In genomic region chr2:27480367-27480766, GRCm38 (mm10) we compare ENCODE assay signal across 19 mouse cellular contexts. TPM values are rescaled to one million over a fixed set of nuclear protein-coding genes. Genes with fewer than 3 reads are reported as not detected.
DNase-seq lines count a peak whose midpoint lies in the region; ATAC-seq and TF ChIP-seq lines count a peak whose summit lies in the region.
"Had no signal": no experiment of that assay in that cellular context is flagged by ENCODE, and none has a peak within 500 bp of the region (broad histone marks: within the 10 kb centered on the region; RNA-seq: fewer than 3 reads in every experiment).

No protein-coding gene starts in this region.

- no peak for TF ChIP-seq POLR2A in CH12.LX (IDR thresholded peaks at IDR 0.05; ENCODE audit: low read depth, low read length)

- H3K4me2 ChIP-seq in CH12.LX (ENCODE audit: insufficient read depth, low read depth, poor library complexity, severe bottlenecking), result no peak overlapping the region
- no peak overlapping the region for H3K4me2 ChIP-seq in liver, postnatal 0 days (ENCODE audit: low read depth, low read length)
- H3K4me2 ChIP-seq in neural tube, embryonic 15.5 days, result no peak overlapping the region
- H3K4me2 ChIP-seq: embryonic facial prominence, embryonic 12.5 days; heart, embryonic 15.5 days; limb, embryonic 12.5 days; lung, embryonic 15.5 days; midbrain, embryonic 15.5 days had no signal

- H3K4me1 ChIP-seq in CH12.LX (ENCODE audit: control insufficient read depth in 1 of 2, insufficient read depth in 2 of 2), result peaks cover 6 to 18% of the 10 kb centered on the region in 2 experiments
- H3K4me1 ChIP-seq in liver, postnatal 0 days (ENCODE audit: insufficient read depth), result 0 out of 2 replicates have a peak, but pooled peaks cover 6% of the 10 kb centered on the region
- peaks cover 10% of the 10 kb centered on the region for H3K4me1 ChIP-seq in neural tube, embryonic 15.5 days

- dilution Hi-C loops in CH12.LX (cut with MboI; ENCODE audit: extremely low pct_ligation_motif_present, extremely low pct_unique_long_range_greater_than_20kb, low sequenced_read_pairs), result no loop called here

- ATAC-seq in liver, postnatal 0 days, result no peak
- no peak for ATAC-seq in neural tube, embryonic 15.5 days (ENCODE audit: low FRiP score)
- ATAC-seq: CD4-positive, CD25-positive, alpha-beta regulatory T cell, adult 4 months; forebrain, embryonic 16.5 days; midbrain, embryonic 15.5 days had no signal

- H3K36me3 ChIP-seq in CH12.LX (replicated peaks in 1 of 2; ENCODE audit: control insufficient read depth in 1 of 2, insufficient read depth in 1 of 2, low read length in 1 of 2), result no peaks in the 10 kb centered on the region
- H3K36me3 ChIP-seq in liver, postnatal 0 days (replicated peaks; ENCODE audit: insufficient read depth, low read length), result no peaks in the 10 kb centered on the region
- no peaks in the 10 kb centered on the region for H3K36me3 ChIP-seq in neural tube, embryonic 15.5 days
- H3K36me3 ChIP-seq: embryonic facial prominence, embryonic 12.5 days; heart, embryonic 15.5 days; limb, embryonic 12.5 days; lung, embryonic 15.5 days; midbrain, embryonic 15.5 days had no signal

- H3K9me3 ChIP-seq in CH12.LX (replicated peaks; ENCODE audit: low read length), result no peaks in the 10 kb centered on the region
- H3K9me3 ChIP-seq in liver, postnatal 0 days (ENCODE audit: low read length), result no peaks in the 10 kb centered on the region
- no peaks in the 10 kb centered on the region for H3K9me3 ChIP-seq in neural tube, embryonic 15.5 days (replicated peaks)
- H3K9me3 ChIP-seq: embryonic facial prominence, embryonic 12.5 days; heart, embryonic 15.5 days; limb, embryonic 12.5 days; lung, embryonic 15.5 days; megakaryocyte, embryonic 14.5 days; midbrain, embryonic 15.5 days had no signal

- H3K9ac ChIP-seq in CH12.LX (ENCODE audit: insufficient read depth, low read depth), result no peak overlapping the region
- H3K9ac ChIP-seq in liver, postnatal 0 days (replicated peaks), result no peak overlapping the region
- H3K9ac ChIP-seq in neural tube, embryonic 15.5 days (replicated peaks), result no peak overlapping the region
- H3K9ac ChIP-seq: embryonic facial prominence, embryonic 12.5 days; heart, embryonic 15.5 days; limb, embryonic 12.5 days; lung, embryonic 15.5 days; midbrain, embryonic 15.5 days had no signal

- TF ChIP-seq EP300 in CH12.LX (IDR thresholded peaks at IDR 0.05; ENCODE audit: low read length), result no peak
- TF ChIP-seq EP300 in liver, postnatal 0 days (IDR thresholded peaks at IDR 0.05; ENCODE audit: low read depth), result no peak

- H3K4me3 ChIP-seq in layer of hippocampus, adult 2 months, result no peak overlapping the region
- H3K4me3 ChIP-seq in CH12.LX (replicated peaks in 1 of 3; ENCODE audit: low read depth in 2 of 3, low read length in 2 of 3, poor library complexity in 1 of 3), result no peak overlapping the region
- no peak overlapping the region for H3K4me3 ChIP-seq in liver, postnatal 0 days (ENCODE audit: low read depth, low read length)
- no peak overlapping the region for H3K4me3 ChIP-seq in neural tube, embryonic 15.5 days (replicated peaks)
- H3K4me3 ChIP-seq: embryonic facial prominence, embryonic 12.5 days; heart, embryonic 15.5 days; left cerebral cortex, adult 2 months; limb, embryonic 12.5 days; lung, embryonic 15.5 days; midbrain, embryonic 15.5 days had no signal

- in situ Hi-C loops in CH12.LX (cut with MboI; ENCODE audit: low pct_ligation_motif_present, low pct_unique_long_range_greater_than_20kb, low sequenced_read_pairs), result no loop called here

- TF ChIP-seq CTCF in layer of hippocampus, adult 2 months (conservative IDR thresholded peaks at IDR 0.05), result peak; percentile 13; the same call in 1 of the 2 replicates
- peak in 1 of 2 experiments; percentile 58; a peak in 2 of 4 replicates for TF ChIP-seq CTCF in CH12.LX (conservative IDR thresholded peaks at IDR 0.05 in 1 of 2, IDR thresholded peaks at IDR 0.05 in 1 of 2; ENCODE audit: low read depth in 2 of 2, low read length in 2 of 2)
- TF ChIP-seq CTCF in liver, postnatal 0 days (IDR thresholded peaks at IDR 0.05; ENCODE audit: low read depth), result peak; percentile 52

- no peaks in the 10 kb centered on the region for H3K27me3 ChIP-seq in CH12.LX (replicated peaks)
- no peaks in the 10 kb centered on the region for H3K27me3 ChIP-seq in liver, postnatal 0 days (ENCODE audit: insufficient read depth, low read length)
- H3K27me3 ChIP-seq in neural tube, embryonic 15.5 days (replicated peaks), result no peaks in the 10 kb centered on the region
- H3K27me3 ChIP-seq: embryonic facial prominence, embryonic 12.5 days; heart, embryonic 15.5 days; limb, embryonic 12.5 days; lung, embryonic 15.5 days; megakaryocyte, embryonic 14.5 days; midbrain, embryonic 15.5 days had no signal

- 50% methylated on average over 4 of the region's 4 CpGs for WGBS in liver, postnatal 0 days (ENCODE audit: insufficient replicate concordance)
- 77% methylated on average over 4 of the region's 4 CpGs for WGBS in neural tube, embryonic 15.5 days

- no peak overlapping the region for H3K27ac ChIP-seq in layer of hippocampus, adult 2 months
- no peak overlapping the region for H3K27ac ChIP-seq in CH12.LX (ENCODE audit: insufficient read depth, low read depth)
- H3K27ac ChIP-seq in liver, postnatal 0 days (ENCODE audit: low read depth), result peak overlapping the region; percentile 29; the same call in 1 of the 2 replicates
- no peak overlapping the region for H3K27ac ChIP-seq in neural tube, embryonic 15.5 days (replicated peaks)
- H3K27ac ChIP-seq: embryonic facial prominence, embryonic 12.5 days; heart, embryonic 15.5 days; left cerebral cortex, adult 2 months; limb, embryonic 12.5 days; lung, embryonic 15.5 days; midbrain, embryonic 15.5 days had no signal

- no peaks in the 10 kb centered on the region for H3K79me2 ChIP-seq in CH12.LX (replicated peaks; ENCODE audit: control insufficient read depth, extremely low read depth, insufficient read depth, poor library complexity, severe bottlenecking)

- DNase-seq in layer of hippocampus, adult 2 months (ENCODE audit: low spot score in 2 of 2), result no peak
- no peak for DNase-seq in layer of hippocampus, adult 8-10 months (ENCODE audit: low spot score in 2 of 2)
- peak; percentile 63 for DNase-seq in 416B (ENCODE audit: low read depth)
- DNase-seq in CH12.LX (ENCODE audit: extremely low read depth), result peak; percentile 53
- peak; percentile 22 for DNase-seq in liver, postnatal 0 days
- DNase-seq in kidney, adult 11 months, result no peak
- DNase-seq: cerebellum, adult 2 months; kidney, postnatal 10 days; retina, postnatal 1 day had no signal

- TF ChIP-seq RAD21 in CH12.LX (IDR thresholded peaks at IDR 0.05; ENCODE audit: low read depth, low read length), result peak; percentile 51

TF ChIP-seq in CH12.LX, 34 proteins besides CTCF, POLR2A, EP300 and RAD21:
- TF ChIP-seq MYC (IDR thresholded peaks at IDR 0.05; ENCODE audit: low read depth, low read length) (peak; percentile 49; the same call in 1 of the 2 replicates), SMC3 (IDR thresholded peaks at IDR 0.05; ENCODE audit: low read depth, low read length) (peak; percentile 49), MEF2A (IDR thresholded peaks at IDR 0.05; ENCODE audit: borderline replicate concordance, low read depth, low read length) (no peak)

RNA-seq across cellular contexts. Expression of gene Brd3, which starts 27.1 kb away (rescaled TPM):
- total RNA-seq in layer of hippocampus, adult 2 months (2021), result 10 to 100 TPM; 43.6 to 51.8 TPM
- total RNA-seq in layer of hippocampus, adult 8-10 months (2022), result 10 to 100 TPM; 40.6 to 47.9 (median 46.6) TPM
- total RNA-seq in CH12.LX (2012; rRNA removed) (5.2 and 6.6 TPM in 2 replicates), CH12.LX (2014; rRNA removed) (2.5 TPM in 2 replicates)
- polyA plus RNA-seq in CH12.LX (2012; ENCODE audit: insufficient read length, low read depth), result 15.6 and 17.1 TPM in 2 replicates
- polyA plus RNA-seq in liver, postnatal 0 days (2015; fragmentation: Nextera tagmentation; extraction: Ambion mirVana), result 26.2 and 29.7 TPM in 2 replicates
- polyA plus RNA-seq in neural tube, embryonic 15.5 days (2015; fragmentation: Nextera tagmentation; extraction: Ambion mirVana), result 98.6 and 99.7 TPM in 2 replicates

RNA-seq across cellular contexts. Expression of gene Wdr5, which starts 34.6 kb away (rescaled TPM):
- 10 to 100 TPM; 24.8 to 28.9 TPM for total RNA-seq in layer of hippocampus, adult 2 months (2021)
- 10 to 100 TPM; 25.7 to 29.8 (median 27.9) TPM for total RNA-seq in layer of hippocampus, adult 8-10 months (2022)
- total RNA-seq in CH12.LX (2012; rRNA removed) (33.9 and 37.2 TPM in 2 replicates), CH12.LX (2014; rRNA removed) (55.5 and 56.0 TPM in 2 replicates)
- polyA plus RNA-seq in CH12.LX (2012; ENCODE audit: insufficient read length, low read depth), result 54.8 and 54.9 TPM in 2 replicates
- 14.6 and 16.6 TPM in 2 replicates for polyA plus RNA-seq in liver, postnatal 0 days (2015; fragmentation: Nextera tagmentation; extraction: Ambion mirVana)
- 41.7 and 44.4 TPM in 2 replicates for polyA plus RNA-seq in neural tube, embryonic 15.5 days (2015; fragmentation: Nextera tagmentation; extraction: Ambion mirVana)

RNA-seq across cellular contexts. Expression of gene Brd3os, which starts 38.2 kb away (rescaled TPM):
- 10 to 100 TPM; 23.6 to 24.5 TPM for total RNA-seq in layer of hippocampus, adult 2 months (2021)
- 10 to 100 TPM; 23.5 to 28.6 (median 27.9) TPM for total RNA-seq in layer of hippocampus, adult 8-10 months (2022)
- 0.92 and 2.1 TPM in 2 replicates for total RNA-seq in CH12.LX (2012; rRNA removed)
- 0.74 and 1.2 TPM in 2 replicates for total RNA-seq in CH12.LX (2014; rRNA removed)
- 1.2 and 1.8 TPM in 2 replicates for polyA plus RNA-seq in CH12.LX (2012; ENCODE audit: insufficient read length, low read depth)
- 0.25 and 0.35 TPM in 2 replicates for polyA plus RNA-seq in liver, postnatal 0 days (2015; fragmentation: Nextera tagmentation; extraction: Ambion mirVana)
- polyA plus RNA-seq in neural tube, embryonic 15.5 days (2015; fragmentation: Nextera tagmentation; extraction: Ambion mirVana), result 40.4 and 45.0 TPM in 2 replicates

RNA-seq across cellular contexts. Expression of gene Vav2, which starts 53.5 kb away (rescaled TPM):
- total RNA-seq in layer of hippocampus, adult 2 months (2021), result 10 to 100 TPM; 10.9 to 11.0 TPM
- total RNA-seq in layer of hippocampus, adult 8-10 months (2022), result 10 to 100 TPM in 3 of 4 experiments, 1 to 10 TPM in 1; 9.1 to 12.9 (median 11.8) TPM
- total RNA-seq in CH12.LX (2012; rRNA removed) (46.6 and 48.5 TPM in 2 replicates), CH12.LX (2014; rRNA removed) (31.5 and 31.7 TPM in 2 replicates)
- polyA plus RNA-seq in CH12.LX (2012; ENCODE audit: insufficient read length, low read depth), result 46.8 and 47.3 TPM in 2 replicates
- polyA plus RNA-seq in liver, postnatal 0 days (2015; fragmentation: Nextera tagmentation; extraction: Ambion mirVana), result 5.4 and 6.3 TPM in 2 replicates
- polyA plus RNA-seq in neural tube, embryonic 15.5 days (2015; fragmentation: Nextera tagmentation; extraction: Ambion mirVana), result 12.4 and 15.5 TPM in 2 replicates

Comparison
In these comparisons a context has a peak if more than half of its experiments do, and no peak if none do; other contexts are left out.
1. DNase-seq: peak in 416B (single experiment), CH12.LX (single experiment) and liver, postnatal 0 days (single experiment); none in layer of hippocampus, adult 2 months (0 of 2), layer of hippocampus, adult 8-10 months (0 of 2) and kidney, adult 11 months (single experiment).
2. RNA of gene Brd3, which starts 27.1 kb away (total RNA-seq): 43.6 to 51.8 TPM in layer of hippocampus, adult 2 months and 40.6 to 47.9 TPM in layer of hippocampus, adult 8-10 months; 2.5 to 6.6 TPM in CH12.LX; every median in the first group is over 4 times any median in the second.
3. RNA of gene Brd3os, which starts 38.2 kb away (total RNA-seq): 23.5 to 28.6 TPM in layer of hippocampus, adult 8-10 months and 23.6 to 24.5 TPM in layer of hippocampus, adult 2 months; 0.74 to 2.1 TPM in CH12.LX; every median in the first group is over 4 times any median in the second.